Mouse (Mus musculus) hindbrain, embryonic 16.5 days (tissue): ENCODE measurements around the gene Siah1a. TPM values are rescaled to one million over a fixed set of nuclear protein-coding genes. Genes with fewer than 3 reads are reported as not detected.
A peak's percentile ranks its signal among the peaks of the same experiment; 100 is the strongest.

ENCODE experiments used
- ATAC-seq: fragments of 200-750 bp; cut with Nextera tagmentation; 2 replicates; pipeline ENCODE4 v1.8.0; 2017; ENCODE audit warnings: moderate TSS enrichment, moderate library complexity
- H3K27ac ChIP-seq: fragments of 300-500 bp; sonication (generic); 2 replicates; pipeline ENCODE4 v1.5.1; 2014; ENCODE audit warnings: low read depth, mild to moderate bottlenecking, control low read depth, low read length, moderate library complexity
- H3K27me3 ChIP-seq: fragments of 300-500 bp; sonication (generic); replicated peaks from 2 replicates; pipeline ENCODE4 v1.6.1; 2014; ENCODE audit warnings: low read length; ENCODE audit not compliant: control insufficient read depth, insufficient read depth
- H3K36me3 ChIP-seq: fragments of 300-500 bp; sonication (generic); 2 replicates; pipeline ENCODE4 v1.6.1; 2014; ENCODE audit warnings: mild to moderate bottlenecking, low read length, moderate library complexity, mixed read lengths; ENCODE audit not compliant: control insufficient read depth, insufficient read depth
- H3K4me1 ChIP-seq: fragments of 300-500 bp; sonication (generic); 2 replicates; pipeline ENCODE4 v1.6.1; 2014; ENCODE audit warnings: low read depth, low read length; ENCODE audit not compliant: control insufficient read depth, insufficient read depth
- H3K4me2 ChIP-seq: fragments of 300-500 bp; sonication (generic); 2 replicates; pipeline ENCODE4 v1.6.1; 2014; ENCODE audit warnings: mild to moderate bottlenecking, low read length, control low read depth, moderate library complexity
- H3K4me3 ChIP-seq: fragments of 300-500 bp; sonication (generic); 2 replicates; pipeline ENCODE4 v1.5.1; 2014; ENCODE audit warnings: mild to moderate bottlenecking, low read length, control low read depth, moderate library complexity
- H3K9ac ChIP-seq: fragments of 300-500 bp; sonication (generic); 2 replicates; pipeline ENCODE4 v1.6.1; 2014; ENCODE audit warnings: low read depth, mild to moderate bottlenecking, control low read depth, low read length, moderate library complexity
- H3K9me3 ChIP-seq: fragments of 300-500 bp; sonication (generic); 2 replicates; pipeline ENCODE4 v1.6.1; 2014; ENCODE audit warnings: mild to moderate bottlenecking, low read length, moderate library complexity; ENCODE audit not compliant: control insufficient read depth
- WGBS: fragments of 180-500 bp; shearing (Covaris S2); extraction: QIAGEN DNeasy Blood & Tissue Kit; methylation state at CpG from one replicate; pipeline ENCODE4 v1.1.7; 2014; 5-methylcytosine and 5-hydroxymethylcytosine counted together
- polyA plus RNA-seq: library from polyadenylated mRNA; unstranded; fragments of >200 nt; fragmentation: Nextera tagmentation; extraction: Ambion mirVana; gene quantifications from 2 replicates; pipeline ENCODE4 v1.2.1, GENCODE M21; 2015

Gene Siah1a
- polyA plus RNA-seq, 1 experiment from 2014 or later = 52.4 TPM

- no peak overlapping the region for H3K9ac ChIP-seq
- no peaks in the 10 kb centered on the region for H3K9me3 ChIP-seq
- H3K27me3 ChIP-seq = no peaks in the 10 kb centered on the region
- peaks cover 7% of the 10 kb centered on the region for H3K4me1 ChIP-seq
- H3K4me3 ChIP-seq = no peak overlapping the region
- 52% methylated on average over 2 of the region's 2 CpGs for WGBS
- no peaks in the 10 kb centered on the region for H3K36me3 ChIP-seq
- no peak overlapping the region for H3K27ac ChIP-seq
- no peak for ATAC-seq
- no peak overlapping the region for H3K4me2 ChIP-seq
Measured at GRCm38 (mm10) chr8:86749842-86750241, 4.1 kb upstream of the Siah1a start.

- Histone ChIP-seq H3K9me3 (no peaks in the 10 kb centered on the region), H3K27me3 (no peaks in the 10 kb centered on the region), H3K4me1 (peaks cover 22% of the 10 kb centered on the region), H3K9ac (peak overlapping the region; percentile 99), H3K27ac (peak overlapping the region; percentile 98), H3K4me2 (peak overlapping the region; percentile 69), H3K4me3 (peak overlapping the region; percentile 66), H3K36me3 (no peaks in the 10 kb centered on the region)
- peak; percentile 8 for ATAC-seq
- WGBS = 1% methylated on average over 11 of the region's 11 CpGs
Measured at GRCm38 (mm10) chr8:86746511-86746910, 777 bp upstream of the Siah1a start.

- Histone ChIP-seq H3K9ac (peak overlapping the region; percentile 99), H3K36me3 (no peaks in the 10 kb centered on the region), H3K27me3 (no peaks in the 10 kb centered on the region), H3K27ac (peak overlapping the region; percentile 98), H3K9me3 (no peaks in the 10 kb centered on the region), H3K4me1 (peaks cover 22% of the 10 kb centered on the region), H3K4me2 (peak overlapping the region; percentile 69), H3K4me3 (peak overlapping the region; percentile 66)
- WGBS = 0% methylated on average over 49 of the region's 70 CpGs
- peak; percentile 92 for ATAC-seq
Measured at GRCm38 (mm10) chr8:86745935-86746441, 254 bp upstream of the Siah1a start.

GRCm38 (mm10) chr8:86744313-86745220, 1.2 kb downstream of the Siah1a start:
- H3K4me1 ChIP-seq = peaks cover 22% of the 10 kb centered on the region
- H3K9me3 ChIP-seq = no peaks in the 10 kb centered on the region
- 4% methylated on average over 18 of the region's 18 CpGs for WGBS
- ATAC-seq = no peak
- H3K27ac ChIP-seq = peak overlapping the region; percentile 98
- peak overlapping the region; percentile 99 for H3K9ac ChIP-seq
- no peaks in the 10 kb centered on the region for H3K36me3 ChIP-seq
- peak overlapping the region; percentile 61 for H3K4me2 ChIP-seq
- H3K27me3 ChIP-seq = no peaks in the 10 kb centered on the region
- peak overlapping the region; percentile 66 for H3K4me3 ChIP-seq

- Histone ChIP-seq H3K27ac (no peak overlapping the region), H3K9me3 (no peaks in the 10 kb centered on the region), H3K4me3 (no peak overlapping the region), H3K36me3 (no peaks in the 10 kb centered on the region), H3K9ac (no peak overlapping the region), H3K27me3 (no peaks in the 10 kb centered on the region), H3K4me2 (no peak overlapping the region), H3K4me1 (peaks cover 22% of the 10 kb centered on the region)
- WGBS = 87% methylated on average over 7 of the region's 7 CpGs
- no peak for ATAC-seq
Measured at GRCm38 (mm10) chr8:86742605-86743345, 3.0 kb downstream of the Siah1a start.

GRCm38 (mm10) chr8:86741627-86742026, 4.1 kb downstream of the Siah1a start:
- Histone ChIP-seq H3K36me3 (no peaks in the 10 kb centered on the region), H3K4me1 (peaks cover 18% of the 10 kb centered on the region), H3K4me3 (no peak overlapping the region), H3K9me3 (no peaks in the 10 kb centered on the region), H3K9ac (no peak overlapping the region), H3K27me3 (no peaks in the 10 kb centered on the region), H3K4me2 (no peak overlapping the region), H3K27ac (no peak overlapping the region)
- ATAC-seq = no peak

GRCm38 (mm10) chr8:86740899-86741298, 4.8 kb downstream of the Siah1a start:
- ATAC-seq = no peak
- Histone ChIP-seq H3K9ac (no peak overlapping the region), H3K4me3 (no peak overlapping the region), H3K9me3 (no peaks in the 10 kb centered on the region), H3K4me1 (peaks cover 18% of the 10 kb centered on the region), H3K27ac (no peak overlapping the region), H3K27me3 (no peaks in the 10 kb centered on the region), H3K36me3 (no peaks in the 10 kb centered on the region), H3K4me2 (no peak overlapping the region)

GRCm38 (mm10) chr8:86735446-86736111, 10.2 kb downstream of the Siah1a start:
- Histone ChIP-seq H3K4me1 (peaks cover 15% of the 10 kb centered on the region), H3K27me3 (no peaks in the 10 kb centered on the region), H3K4me2 (no peak overlapping the region), H3K27ac (no peak overlapping the region), H3K36me3 (no peaks in the 10 kb centered on the region), H3K4me3 (no peak overlapping the region), H3K9me3 (no peaks in the 10 kb centered on the region), H3K9ac (no peak overlapping the region)
- 59% methylated on average over 3 of the region's 3 CpGs for WGBS
- ATAC-seq = no peak

GRCm38 (mm10) chr8:86734954-86735353, 10.8 kb downstream of the Siah1a start:
- Histone ChIP-seq H3K9ac (no peak overlapping the region), H3K27ac (no peak overlapping the region), H3K4me1 (peaks cover 20% of the 10 kb centered on the region), H3K9me3 (no peaks in the 10 kb centered on the region), H3K27me3 (no peaks in the 10 kb centered on the region), H3K4me2 (no peak overlapping the region), H3K4me3 (no peak overlapping the region), H3K36me3 (no peaks in the 10 kb centered on the region)
- ATAC-seq = no peak
- WGBS = 78% methylated on average over 1 of the region's 1 CpGs
